Mouse (Mus musculus): ENCODE measurements around the gene Unc13b.
A peak's percentile ranks its signal among the peaks of the same experiment; 100 is the strongest.

The Unc13b gene

DNA sequence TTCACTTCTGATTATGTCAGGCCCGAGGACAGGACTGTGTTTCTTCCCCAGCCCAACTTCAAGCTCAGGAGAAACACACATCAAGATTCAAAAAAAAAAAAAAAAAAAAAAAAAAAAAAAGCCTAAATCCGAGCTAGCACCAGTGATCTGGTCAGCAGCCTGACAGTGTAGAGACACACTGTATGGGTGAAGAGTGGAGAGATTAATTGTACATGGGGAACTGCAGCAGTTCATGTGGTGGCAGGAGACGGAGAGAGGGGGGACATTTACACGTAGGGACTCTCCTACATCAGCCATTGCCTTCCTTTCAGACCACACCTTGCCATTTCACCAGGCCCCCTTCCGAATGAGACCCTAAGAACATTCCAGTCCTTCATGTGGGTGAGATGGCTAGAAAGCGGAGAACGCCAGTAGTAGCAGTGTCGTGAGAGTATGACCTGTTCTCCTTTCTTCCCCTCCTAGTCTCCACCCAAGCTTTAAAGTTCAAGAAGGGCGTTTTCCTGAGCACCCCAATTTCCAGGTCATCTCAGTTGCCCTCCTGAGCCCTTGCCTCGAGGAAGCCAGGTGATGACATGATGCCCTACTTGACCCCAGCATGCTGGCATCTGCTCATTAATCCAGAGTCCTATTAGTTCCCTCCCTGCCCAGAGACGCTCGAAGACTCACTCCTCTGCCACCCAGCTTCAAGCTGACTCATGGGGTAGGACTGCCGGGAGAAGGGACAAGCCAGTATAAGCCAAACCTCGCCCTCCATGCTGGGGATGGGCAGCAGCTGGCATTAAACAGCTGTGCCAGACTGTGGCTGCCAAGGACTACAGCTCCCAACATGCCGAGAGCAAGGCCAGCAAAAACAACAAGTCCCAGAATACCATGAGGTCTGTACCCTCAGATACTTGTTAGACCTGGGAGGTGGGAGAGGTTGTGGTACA lies 19.9 kb upstream of the Unc13b start:
- DNase-seq = no peak

- no peak for DNase-seq
Observed at GRCm38 (mm10) chr4:43039609-43040008, 19.1 kb upstream of the Unc13b start.

DNA sequence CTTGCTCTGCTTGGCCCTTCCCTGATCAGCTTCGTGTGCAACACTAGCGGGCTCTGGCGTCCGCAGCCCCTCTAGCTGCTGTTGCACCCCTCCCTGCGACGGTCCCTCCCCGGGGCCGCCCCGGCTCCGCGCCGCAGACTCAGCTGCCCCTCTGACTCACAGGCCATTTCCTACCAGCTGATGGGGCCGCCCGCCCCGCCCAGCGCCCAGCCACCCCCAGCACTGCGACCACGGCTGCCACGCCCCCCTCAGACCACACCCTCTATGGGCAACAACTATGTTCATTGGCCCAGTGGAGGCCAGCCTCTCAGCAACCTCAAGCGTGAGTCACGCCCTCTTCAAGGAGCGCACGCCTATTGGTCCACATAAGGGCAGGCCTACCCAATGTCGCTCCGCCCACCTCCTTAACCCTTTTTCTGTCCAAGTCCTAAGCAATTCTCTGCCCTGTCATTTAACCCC lies 18.6 kb upstream of the Unc13b start:
- peak; percentile 91 for DNase-seq

DNA sequence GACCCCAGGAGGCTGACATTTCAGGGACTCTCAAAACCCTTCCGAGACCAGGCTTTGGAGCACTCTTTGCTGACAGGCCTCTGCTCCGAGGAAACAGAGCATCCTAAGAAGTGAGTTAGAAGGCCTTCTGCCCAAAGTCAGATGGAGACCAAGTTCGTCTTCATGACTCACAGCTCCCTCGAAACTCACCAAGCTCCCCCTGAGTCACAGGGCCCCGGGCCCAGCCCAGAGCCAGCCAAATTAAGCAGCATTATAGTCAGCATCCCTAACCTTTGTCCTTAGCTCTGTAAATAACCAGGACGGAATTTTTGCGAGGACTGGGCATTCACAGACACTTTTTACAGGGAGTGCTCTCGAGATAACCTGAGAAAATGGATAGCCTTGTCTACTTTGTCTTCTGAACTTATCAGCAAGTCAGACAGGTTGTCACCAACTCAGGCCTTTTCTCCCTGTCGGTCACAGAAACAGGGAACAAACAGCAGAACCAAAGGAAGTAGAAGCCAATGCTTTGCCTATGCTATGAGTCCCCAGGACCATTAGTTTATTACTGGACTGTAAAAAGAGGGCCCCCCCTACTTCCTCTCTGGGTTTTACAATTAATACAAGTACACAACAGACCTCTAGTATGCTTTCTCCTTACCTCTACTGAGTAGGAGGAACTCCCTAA lies 17.7 kb upstream of the Unc13b start:
- DNase-seq = no peak

DNA sequence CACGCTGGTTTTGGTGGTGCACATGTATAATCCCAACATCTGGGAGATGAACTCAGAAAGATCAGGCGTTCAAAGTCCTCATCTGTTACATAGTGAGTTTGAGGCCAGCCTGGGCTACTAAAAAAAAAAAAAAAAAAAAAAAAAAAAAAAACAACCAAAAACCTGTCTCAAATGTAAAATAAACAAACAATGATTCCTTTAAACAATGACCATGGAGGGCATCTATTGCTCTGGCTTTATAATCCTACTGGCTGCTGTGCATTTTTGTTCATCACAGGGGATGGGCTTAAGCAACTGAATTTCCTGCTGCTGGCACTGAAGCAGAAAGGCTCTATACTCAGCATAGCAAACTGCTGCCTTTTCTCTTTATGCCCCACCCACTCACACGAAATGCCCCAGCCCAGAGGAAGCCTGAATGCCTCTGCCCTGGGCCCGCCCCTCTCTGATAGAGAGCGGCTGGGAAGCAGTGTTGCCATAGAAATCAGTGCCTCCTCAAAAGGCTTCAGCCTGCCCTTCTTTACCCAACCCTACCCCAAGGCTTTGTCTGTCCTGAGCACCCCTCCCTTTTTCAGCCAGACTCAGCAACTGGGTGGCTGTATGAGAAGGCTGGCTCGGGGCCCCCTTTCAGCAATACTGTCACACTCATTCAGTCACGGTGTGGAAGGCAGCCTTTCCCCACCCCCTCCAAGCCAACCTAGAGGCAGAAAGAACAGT lies 15.0 kb upstream of the Unc13b start:
- DNase-seq = no peak

GRCm38 (mm10) chr4:43044673-43045072 lies 14.1 kb upstream of the Unc13b start:
- no peak for DNase-seq

- DNase-seq = no peak
Observed at GRCm38 (mm10) chr4:43045285-43045658, 13.5 kb upstream of the Unc13b start.

DNA sequence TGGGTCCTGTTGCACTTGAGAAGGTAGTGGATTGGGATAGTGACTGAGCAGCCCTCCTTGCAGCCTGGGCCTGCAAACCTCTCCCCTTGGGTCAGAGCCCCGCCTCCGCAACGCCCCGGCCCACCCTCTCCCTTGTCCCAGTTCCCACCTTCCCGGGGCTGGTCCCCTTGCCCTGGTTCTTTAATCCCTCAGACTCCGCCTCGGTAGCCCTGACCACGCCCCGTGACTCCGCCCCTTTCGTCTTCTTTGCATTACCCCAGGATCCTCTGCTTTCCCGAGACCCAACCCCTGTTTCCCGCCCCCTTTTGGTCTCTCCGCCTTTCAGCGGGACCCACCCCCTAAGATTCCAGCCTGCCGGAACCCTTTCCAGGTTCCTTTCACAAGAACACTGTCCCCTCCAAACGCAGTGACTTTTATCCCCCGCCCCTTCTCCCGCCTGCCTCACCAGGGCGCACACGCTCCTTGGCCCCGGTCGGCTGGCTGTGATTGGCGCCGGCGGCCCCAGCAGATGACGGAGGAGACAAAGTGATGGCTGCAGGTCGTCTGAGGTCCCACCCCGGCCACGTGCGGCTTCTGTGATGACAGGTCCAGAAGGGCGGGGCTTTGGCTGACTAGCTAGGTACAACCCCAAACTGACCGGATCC lies 13.0 kb upstream of the Unc13b start, which contains the start of gene Fam214b:
TSS of gene Fam214b (minus strand) at position 562 of the 644 bp plus-strand sequence.
- DNase-seq = peak; percentile 94

DNA sequence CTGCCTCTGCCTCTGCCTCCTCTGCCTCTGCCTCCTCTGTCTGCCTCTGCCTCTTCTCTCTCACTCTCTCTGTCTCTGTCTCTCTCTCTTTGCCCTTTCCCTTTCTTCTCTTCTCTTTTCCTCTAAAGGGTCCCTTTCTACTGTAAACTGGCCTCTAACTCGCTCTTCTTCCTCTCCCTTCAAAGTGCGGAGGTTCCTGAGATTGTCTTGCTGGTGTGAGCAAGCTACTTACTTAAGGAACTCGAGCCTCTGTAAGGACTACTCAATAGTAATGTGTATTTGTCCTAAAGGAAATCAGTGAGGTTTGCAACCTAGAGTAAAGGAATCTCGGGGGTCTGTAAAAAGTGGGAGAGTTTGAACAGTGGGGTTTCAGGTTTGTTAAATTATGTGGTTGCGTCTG lies 12.1 kb upstream of the Unc13b start:
- no peak for DNase-seq

DNA sequence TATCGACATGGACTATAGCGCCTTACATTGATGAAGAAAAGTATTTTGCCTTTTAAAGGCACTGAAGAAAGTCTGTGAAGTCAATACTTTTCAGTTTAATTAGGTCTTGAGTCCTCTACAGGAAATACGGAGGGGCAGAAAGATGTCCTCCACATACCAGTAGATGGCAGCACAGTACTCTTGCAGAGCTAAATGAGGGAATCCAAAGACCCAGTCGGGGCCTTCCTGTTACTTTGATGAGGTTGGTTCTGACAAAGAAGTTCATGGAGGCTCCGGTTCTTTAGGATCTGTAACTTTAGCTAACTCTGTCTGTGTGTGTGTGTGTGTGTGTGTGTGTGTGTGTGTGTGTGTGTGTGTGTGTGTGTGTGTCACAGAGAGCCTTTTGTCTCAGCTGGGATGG lies 11.5 kb upstream of the Unc13b start:
- peak; percentile 67 for DNase-seq

- peak; percentile 53 for DNase-seq
Observed at GRCm38 (mm10) chr4:43052627-43053026, 6.1 kb upstream of the Unc13b start.

- no peak for DNase-seq
Observed at GRCm38 (mm10) chr4:43057654-43058053, 1.1 kb upstream of the Unc13b start.

DNA sequence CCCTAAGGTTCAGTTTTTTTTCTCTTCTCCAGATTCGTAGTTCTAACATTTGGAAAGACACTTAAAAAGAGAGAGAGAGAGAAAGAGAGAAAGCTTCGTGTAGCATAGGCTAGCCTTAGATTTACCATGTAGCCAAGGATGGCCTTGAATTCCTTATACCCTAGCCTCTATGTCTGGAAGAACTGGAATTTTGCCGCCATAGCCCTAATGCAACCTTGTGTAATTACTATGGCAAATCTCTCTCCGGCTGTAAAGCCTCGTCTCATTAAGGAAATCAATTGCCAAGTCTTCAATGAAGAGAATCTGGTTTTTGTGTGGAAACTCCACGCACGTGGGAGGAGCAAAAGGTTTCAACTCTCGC lies 381 bp upstream of the Unc13b start:
- no peak for DNase-seq

GRCm38 (mm10) chr4:43059697-43060096 lies 944 bp downstream of the Unc13b start:
- no peak for DNase-seq

- no peak for DNase-seq
Observed at GRCm38 (mm10) chr4:43060286-43060685, 1.5 kb downstream of the Unc13b start.

DNA sequence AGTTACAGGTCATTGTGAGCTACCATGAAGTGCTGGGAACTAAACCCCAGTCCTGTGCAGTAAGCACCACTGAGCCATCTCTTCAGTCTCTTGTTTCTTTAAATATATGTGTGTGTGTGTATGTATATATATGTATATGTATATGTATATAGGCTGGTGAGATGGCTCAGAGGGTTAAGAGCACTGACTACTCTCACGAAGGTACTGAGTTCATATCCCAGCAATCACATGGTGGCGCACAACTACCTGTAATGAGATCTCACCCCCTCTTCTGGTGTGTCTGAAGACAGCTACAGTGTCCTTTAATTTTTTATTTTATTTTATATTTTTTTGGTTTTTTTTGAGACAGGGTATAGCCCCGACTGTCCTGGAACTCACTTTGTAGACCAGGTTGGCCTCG lies 6.7 kb downstream of the Unc13b start:
- no peak for DNase-seq

DNA sequence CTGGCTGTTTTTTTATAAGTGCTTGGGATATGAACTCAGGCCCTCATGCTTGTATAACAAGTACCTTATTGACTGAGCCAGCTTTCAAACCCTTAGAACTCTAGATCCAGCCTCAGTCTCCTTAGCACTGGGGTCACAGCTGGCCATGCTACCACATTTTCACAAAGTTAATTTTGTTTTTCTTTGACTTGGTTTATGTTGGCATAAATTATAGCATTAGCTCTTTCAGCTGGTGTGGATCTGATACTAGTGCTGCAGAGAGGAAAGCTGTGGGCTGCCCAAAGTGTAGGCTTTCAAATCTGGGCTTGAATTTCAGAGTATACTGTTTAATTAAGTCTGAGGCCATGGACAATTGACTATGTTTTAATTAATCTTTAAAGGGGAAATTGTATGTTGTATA lies 16.2 kb downstream of the Unc13b start:
- DNase-seq = no peak

GRCm38 (mm10) chr4:43078071-43078718 lies 19.4 kb downstream of the Unc13b start:
- no peak for DNase-seq

DNA sequence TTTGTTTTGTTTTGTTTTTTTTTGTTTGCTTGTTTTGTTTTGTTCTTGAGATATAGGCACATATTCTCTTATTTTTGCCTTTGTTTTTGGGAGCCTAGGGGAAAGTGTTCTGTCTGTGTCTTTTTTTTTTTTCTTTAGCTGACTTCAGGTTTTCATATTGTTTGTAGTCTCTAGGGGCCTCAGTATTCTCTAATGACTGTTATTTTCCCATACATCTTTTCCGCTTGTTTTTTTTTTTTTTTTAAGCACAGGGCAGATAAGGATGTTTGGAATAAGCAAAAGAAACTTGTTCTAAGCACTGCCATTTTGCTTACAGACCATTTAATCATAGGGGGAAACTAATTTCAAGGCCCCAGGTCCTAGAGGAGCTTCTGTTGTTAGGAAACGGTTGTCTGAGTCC lies 23.7 kb downstream of the Unc13b start:
- DNase-seq = no peak

DNA sequence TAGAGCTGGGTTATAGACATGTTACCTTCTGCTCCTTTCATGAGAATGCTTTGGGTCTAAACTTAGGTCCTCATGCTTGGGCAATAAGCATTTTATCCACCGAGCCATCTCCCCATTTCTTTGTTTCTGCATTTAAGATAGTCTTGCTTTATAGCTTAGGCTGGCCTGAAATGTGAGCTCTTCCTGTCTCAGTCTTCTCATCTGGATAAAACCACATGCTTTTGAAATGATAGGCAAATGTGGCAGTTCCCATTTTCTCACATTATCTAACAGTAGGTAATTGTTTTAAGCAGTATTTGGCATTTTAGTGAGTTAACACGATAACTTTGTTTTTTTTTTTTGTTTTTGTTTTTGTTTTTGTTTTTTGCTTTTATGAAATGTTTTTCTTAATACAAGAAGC lies 31.2 kb downstream of the Unc13b start:
- no peak for DNase-seq

DNA sequence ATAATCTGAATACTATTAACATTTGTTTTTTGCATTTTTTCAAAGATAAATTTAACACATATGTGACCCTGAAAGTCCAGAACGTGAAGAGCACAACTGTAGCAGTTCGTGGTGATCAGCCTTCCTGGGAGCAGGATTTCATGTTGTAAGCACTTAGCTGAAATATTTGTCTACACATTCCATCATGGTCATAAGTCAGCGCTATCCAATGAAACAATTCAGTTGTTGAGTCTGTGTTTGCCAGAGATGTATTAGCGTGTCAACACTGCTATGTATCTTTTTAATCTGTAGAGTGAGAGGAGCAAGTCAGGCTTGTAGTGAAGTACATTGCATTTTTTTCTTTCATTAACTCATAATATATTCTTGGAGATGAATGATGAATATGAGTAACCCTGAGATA lies 32.4 kb downstream of the Unc13b start:
- DNase-seq = no peak

GRCm38 (mm10) chr4:43113491-43113890 lies 54.7 kb downstream of the Unc13b start:
- DNase-seq = no peak

DNA sequence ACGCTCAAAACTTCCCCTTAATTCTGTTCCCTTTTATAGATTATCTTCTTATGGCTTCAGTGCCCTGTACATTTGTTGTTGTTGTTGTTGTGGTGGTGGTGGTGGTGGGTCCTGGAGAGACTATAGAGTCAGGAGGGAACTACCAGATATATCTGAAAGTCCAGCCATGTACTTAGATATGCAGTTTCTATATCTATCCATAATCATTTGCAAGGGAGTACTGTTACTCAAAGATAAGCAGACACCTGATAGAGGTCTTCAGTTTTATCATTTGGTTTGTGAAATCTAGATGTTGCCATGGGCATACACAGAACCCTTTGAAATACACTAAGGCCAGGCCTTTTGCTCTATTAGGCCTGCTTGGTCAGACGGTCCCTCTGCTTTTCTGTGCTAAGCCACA lies 55.8 kb downstream of the Unc13b start:
- no peak for DNase-seq

All from cerebellum, adult 11 months (tissue).